Mouse (Mus musculus): Measurements from ENCODE around the gene Iqgap3.

DNA sequence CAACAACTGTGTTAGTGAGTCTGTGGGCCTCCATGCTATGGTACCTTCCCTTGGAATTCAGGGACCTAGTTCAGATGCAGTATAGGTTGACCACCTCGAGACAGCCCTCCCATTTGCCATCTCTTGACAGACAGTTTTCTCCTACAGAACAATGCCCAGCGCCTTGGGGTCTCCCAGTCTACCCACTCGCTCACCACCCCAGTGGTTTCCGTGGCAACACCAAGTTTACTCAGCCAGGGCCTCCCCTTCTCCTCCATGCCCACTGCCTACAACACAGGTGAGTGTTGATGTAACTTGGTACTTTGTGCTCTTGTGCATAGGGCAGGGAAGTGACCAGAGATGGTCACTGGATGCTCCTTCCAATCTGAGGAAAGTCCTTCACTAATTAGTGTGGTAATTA, 81.0 kb downstream of the Iqgap3 start:
- TF ChIP-seq POLR2A (IDR thresholded peaks at IDR 0.05; ENCODE audit: control insufficient read depth, low read depth, low read length) (no peak), CTCF (IDR thresholded peaks at IDR 0.05; ENCODE audit: control insufficient read depth, insufficient read depth, insufficient replicate concordance, low read depth, low read length) (no peak)
